In genomic region chr5:64438446-64439134, GRCm38 (mm10) we compare ENCODE assay signal across 15 mouse cellular contexts.
DNase-seq lines count a peak whose midpoint lies in the region; ATAC-seq lines count a peak whose summit lies in the region.
"Had no signal": no experiment of that assay in that cellular context is flagged by ENCODE, and none has a peak within 500 bp of the region (broad histone marks: within the 10 kb centered on the region; RNA-seq: fewer than 3 reads in every experiment).

No protein-coding gene starts in this region.

- WGBS in embryonic facial prominence, embryonic 15.5 days, result 73% methylated on average over 13 of the region's 13 CpGs
- 83% methylated on average over 13 of the region's 13 CpGs for WGBS in embryonic facial prominence, embryonic 10.5 days
- 89% methylated on average over 13 of the region's 13 CpGs for WGBS in midbrain, embryonic 11.5 days
- 72% methylated on average over 13 of the region's 13 CpGs for WGBS in midbrain, embryonic 15.5 days
- WGBS in forebrain, embryonic 12.5 days, result 81% methylated on average over 13 of the region's 13 CpGs

- DNase-seq in embryonic facial prominence, embryonic 10.5 days (ENCODE audit: low spot score), result no peak
- DNase-seq in midbrain, embryonic 11.5 days (ENCODE audit: low spot score, missing footprints), result peak; percentile 72
- DNase-seq in induced T-regulatory cell, adult 2 months (ENCODE audit: low read depth), result peak; percentile 63
- no peak for DNase-seq in right cerebral cortex, postnatal 36 days (ENCODE audit: low spot score in 2 of 2)
- DNase-seq in right cerebral cortex, postnatal 14 days, result no peak
- DNase-seq: forebrain, postnatal 0 days; heart, postnatal 36 days; kidney, adult 11 months; layer of hippocampus, postnatal 36 days had no signal

- H3K9me3 ChIP-seq in embryonic facial prominence, embryonic 15.5 days (replicated peaks), result no peaks in the 10 kb centered on the region
- no peaks in the 10 kb centered on the region for H3K9me3 ChIP-seq in embryonic facial prominence, embryonic 10.5 days
- no peaks in the 10 kb centered on the region for H3K9me3 ChIP-seq in midbrain, embryonic 11.5 days (ENCODE audit: control insufficient read depth, low read length)
- no peaks in the 10 kb centered on the region for H3K9me3 ChIP-seq in midbrain, embryonic 15.5 days
- no peaks in the 10 kb centered on the region for H3K9me3 ChIP-seq in forebrain, embryonic 12.5 days
- H3K9me3 ChIP-seq: embryonic facial prominence, embryonic 13.5 days; heart, embryonic 10.5 days; neural tube, embryonic 13.5 days had no signal

- peak overlapping the region; percentile 58; the same call in 1 of the 2 replicates for H3K27ac ChIP-seq in embryonic facial prominence, embryonic 15.5 days (replicated peaks)
- no peak overlapping the region for H3K27ac ChIP-seq in embryonic facial prominence, embryonic 10.5 days (replicated peaks)
- H3K27ac ChIP-seq in midbrain, embryonic 11.5 days (ENCODE audit: low read depth, low read length), result no peak overlapping the region
- H3K27ac ChIP-seq in midbrain, embryonic 15.5 days, result no peak overlapping the region
- no peak overlapping the region for H3K27ac ChIP-seq in forebrain, embryonic 12.5 days
- H3K27ac ChIP-seq: embryonic facial prominence, embryonic 13.5 days; heart, embryonic 10.5 days; neural tube, embryonic 13.5 days had no signal

- ATAC-seq in embryonic facial prominence, embryonic 15.5 days (ENCODE audit: insufficient number of reproducible peaks, low FRiP score, low TSS enrichment, low read depth), result 0 out of 2 replicates have a peak, but pooled peaks have one; percentile 43
- ATAC-seq in midbrain, embryonic 11.5 days (ENCODE audit: low FRiP score), result no peak
- ATAC-seq in midbrain, embryonic 15.5 days (replicated peaks), result no peak
- ATAC-seq in forebrain, embryonic 12.5 days (ENCODE audit: low FRiP score), result no peak
- ATAC-seq: forebrain, postnatal 0 days had no signal

- H3K27me3 ChIP-seq in embryonic facial prominence, embryonic 15.5 days, result no peaks in the 10 kb centered on the region
- H3K27me3 ChIP-seq in embryonic facial prominence, embryonic 10.5 days (replicated peaks; ENCODE audit: low read depth, poor library complexity, severe bottlenecking), result 0 out of 2 replicates have a peak, but pooled peaks cover 4% of the 10 kb centered on the region
- H3K27me3 ChIP-seq in midbrain, embryonic 11.5 days (ENCODE audit: control insufficient read depth, insufficient read depth, low read length), result no peaks in the 10 kb centered on the region
- H3K27me3 ChIP-seq in midbrain, embryonic 15.5 days (replicated peaks), result no peaks in the 10 kb centered on the region
- no peaks in the 10 kb centered on the region; the same call in 1 of the 2 replicates for H3K27me3 ChIP-seq in forebrain, embryonic 12.5 days
- H3K27me3 ChIP-seq: embryonic facial prominence, embryonic 13.5 days; neural tube, embryonic 13.5 days had no signal

- no peaks in the 10 kb centered on the region for H3K36me3 ChIP-seq in embryonic facial prominence, embryonic 15.5 days
- no peaks in the 10 kb centered on the region for H3K36me3 ChIP-seq in embryonic facial prominence, embryonic 10.5 days (replicated peaks)
- H3K36me3 ChIP-seq in midbrain, embryonic 11.5 days (ENCODE audit: control insufficient read depth, insufficient read depth, low read length), result no peaks in the 10 kb centered on the region
- H3K36me3 ChIP-seq in midbrain, embryonic 15.5 days (replicated peaks), result no peaks in the 10 kb centered on the region
- no peaks in the 10 kb centered on the region for H3K36me3 ChIP-seq in forebrain, embryonic 12.5 days (replicated peaks)
- H3K36me3 ChIP-seq: embryonic facial prominence, embryonic 13.5 days; heart, embryonic 10.5 days; neural tube, embryonic 13.5 days had no signal

- H3K9ac ChIP-seq in embryonic facial prominence, embryonic 15.5 days, result no peak overlapping the region
- no peak overlapping the region for H3K9ac ChIP-seq in midbrain, embryonic 11.5 days (ENCODE audit: low read length)
- H3K9ac ChIP-seq in midbrain, embryonic 15.5 days, result no peak overlapping the region
- H3K9ac ChIP-seq in forebrain, embryonic 12.5 days, result no peak overlapping the region
- H3K9ac ChIP-seq: embryonic facial prominence, embryonic 13.5 days; forebrain, postnatal 0 days; neural tube, embryonic 13.5 days had no signal

- no peak overlapping the region for H3K4me3 ChIP-seq in embryonic facial prominence, embryonic 15.5 days (replicated peaks)
- no peak overlapping the region for H3K4me3 ChIP-seq in embryonic facial prominence, embryonic 10.5 days
- H3K4me3 ChIP-seq in midbrain, embryonic 11.5 days (ENCODE audit: low read depth, low read length), result no peak overlapping the region
- H3K4me3 ChIP-seq in midbrain, embryonic 15.5 days, result no peak overlapping the region
- no peak overlapping the region for H3K4me3 ChIP-seq in forebrain, embryonic 12.5 days (replicated peaks)
- H3K4me3 ChIP-seq: embryonic facial prominence, embryonic 13.5 days; heart, embryonic 10.5 days; neural tube, embryonic 13.5 days had no signal

- no peak overlapping the region for H3K4me2 ChIP-seq in embryonic facial prominence, embryonic 15.5 days (replicated peaks)
- no peak overlapping the region for H3K4me2 ChIP-seq in midbrain, embryonic 11.5 days
- no peak overlapping the region for H3K4me2 ChIP-seq in midbrain, embryonic 15.5 days
- no peak overlapping the region for H3K4me2 ChIP-seq in forebrain, embryonic 12.5 days
- H3K4me2 ChIP-seq: embryonic facial prominence, embryonic 13.5 days; neural tube, embryonic 13.5 days had no signal

- H3K4me1 ChIP-seq in embryonic facial prominence, embryonic 15.5 days, result peaks cover 10% of the 10 kb centered on the region
- H3K4me1 ChIP-seq in embryonic facial prominence, embryonic 10.5 days, result peaks cover 14% of the 10 kb centered on the region
- H3K4me1 ChIP-seq in midbrain, embryonic 11.5 days (ENCODE audit: control insufficient read depth, insufficient read depth, low read length), result no peaks in the 10 kb centered on the region
- H3K4me1 ChIP-seq in midbrain, embryonic 15.5 days, result no peaks in the 10 kb centered on the region
- H3K4me1 ChIP-seq in forebrain, embryonic 12.5 days, result no peaks in the 10 kb centered on the region
- H3K4me1 ChIP-seq: heart, embryonic 10.5 days; neural tube, embryonic 13.5 days had no signal

Comparison
In these comparisons a context has a peak if more than half of its experiments do, and no peak if none do; other contexts are left out.
1. DNase-seq: peak in midbrain, embryonic 11.5 days (single experiment) and induced T-regulatory cell, adult 2 months (single experiment); none in embryonic facial prominence, embryonic 10.5 days (single experiment), right cerebral cortex, postnatal 36 days (0 of 2) and right cerebral cortex, postnatal 14 days (single experiment).